Mouse (Mus musculus): ENCODE data around the gene 6030452D12Rik. TPM values are rescaled to one million over a fixed set of nuclear protein-coding genes. Genes with fewer than 3 reads are reported as not detected.

The 6030452D12Rik gene
- polyA plus RNA-seq, 1 experiment: not detected

- TF ChIP-seq GATA1 (IDR thresholded peaks at IDR 0.05; ENCODE audit: low read length): no peak
These were observed 34.1 kb downstream of the 6030452D12Rik start for GRCm38 (mm10) chr8:106534449-106534848.

- no peak for TF ChIP-seq GATA1 (IDR thresholded peaks at IDR 0.05; ENCODE audit: low read length)
These were observed 35.1 kb downstream of the 6030452D12Rik start for GRCm38 (mm10) chr8:106535448-106535847.

DNA sequence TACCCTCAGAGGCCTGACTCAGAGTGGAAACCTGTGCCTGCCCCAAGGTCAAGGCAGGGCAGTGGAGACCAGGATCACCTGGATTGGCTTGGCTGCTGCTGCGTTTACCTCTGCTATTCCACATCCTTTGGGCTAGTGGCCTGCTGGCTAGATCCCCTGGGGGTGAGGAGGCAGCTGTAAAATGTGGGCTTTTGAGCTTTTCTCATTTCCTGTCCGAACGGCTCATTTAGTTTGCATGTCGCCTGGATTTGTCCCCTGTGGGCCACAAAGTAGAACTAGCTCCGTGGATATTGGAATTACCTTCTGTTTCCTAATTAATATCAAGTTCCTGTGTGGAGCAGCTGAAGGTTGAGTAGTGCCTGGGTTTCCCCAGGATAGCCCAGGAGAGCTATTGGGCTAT is 38.9 kb downstream of the 6030452D12Rik start:
- TF ChIP-seq GATA1 (IDR thresholded peaks at IDR 0.05; ENCODE audit: low read length): no peak

DNA sequence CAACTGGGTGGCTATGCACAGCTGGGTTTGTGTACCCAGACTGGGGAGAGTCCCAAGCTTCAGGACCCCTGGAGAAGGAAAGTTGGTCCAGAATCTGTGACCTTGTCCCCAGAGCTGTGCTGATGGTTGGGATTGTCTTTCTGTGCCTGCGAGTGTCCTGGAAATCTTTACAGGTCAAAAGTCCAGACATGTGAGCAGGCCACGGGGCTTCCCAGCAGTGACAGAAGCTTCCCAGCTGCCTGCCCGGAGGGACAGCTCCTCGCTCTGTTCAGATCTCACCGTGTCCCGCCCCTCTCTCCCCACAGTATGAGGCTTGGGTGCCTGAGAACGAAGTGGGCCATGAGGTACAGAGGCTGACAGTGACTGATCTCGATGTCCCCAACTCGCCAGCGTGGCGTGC is 40.7 kb downstream of the 6030452D12Rik start:
- TF ChIP-seq GATA1 (IDR thresholded peaks at IDR 0.05; ENCODE audit: low read length): no peak

DNA sequence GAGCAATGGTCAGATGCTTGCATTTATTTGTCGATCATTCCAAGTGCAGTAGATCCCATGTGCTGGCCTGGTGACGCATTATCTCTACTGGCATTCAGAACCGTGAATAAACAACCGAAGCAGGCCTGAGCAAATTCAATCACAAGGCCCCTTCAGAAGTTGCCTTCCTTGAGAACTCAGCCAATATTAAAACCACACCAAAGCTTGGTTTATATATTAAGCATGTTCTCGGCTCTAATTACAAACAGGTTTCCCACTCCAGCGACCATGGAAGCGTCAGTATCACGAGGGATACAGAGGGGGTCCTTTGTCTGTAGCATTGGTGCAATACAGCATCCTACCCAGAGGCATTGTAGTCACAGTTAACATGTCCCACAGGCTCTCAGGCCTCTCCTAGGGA is 42.7 kb downstream of the 6030452D12Rik start:
- TF ChIP-seq GATA1 (IDR thresholded peaks at IDR 0.05; ENCODE audit: low read length): no peak

GRCm38 (mm10) chr8:106545149-106545548 is 44.8 kb downstream of the 6030452D12Rik start:
- TF ChIP-seq GATA1 (IDR thresholded peaks at IDR 0.05; ENCODE audit: low read length): no peak

- TF ChIP-seq GATA1 (IDR thresholded peaks at IDR 0.05; ENCODE audit: low read length): no peak
These were observed 46.4 kb downstream of the 6030452D12Rik start for GRCm38 (mm10) chr8:106546746-106547145.

DNA sequence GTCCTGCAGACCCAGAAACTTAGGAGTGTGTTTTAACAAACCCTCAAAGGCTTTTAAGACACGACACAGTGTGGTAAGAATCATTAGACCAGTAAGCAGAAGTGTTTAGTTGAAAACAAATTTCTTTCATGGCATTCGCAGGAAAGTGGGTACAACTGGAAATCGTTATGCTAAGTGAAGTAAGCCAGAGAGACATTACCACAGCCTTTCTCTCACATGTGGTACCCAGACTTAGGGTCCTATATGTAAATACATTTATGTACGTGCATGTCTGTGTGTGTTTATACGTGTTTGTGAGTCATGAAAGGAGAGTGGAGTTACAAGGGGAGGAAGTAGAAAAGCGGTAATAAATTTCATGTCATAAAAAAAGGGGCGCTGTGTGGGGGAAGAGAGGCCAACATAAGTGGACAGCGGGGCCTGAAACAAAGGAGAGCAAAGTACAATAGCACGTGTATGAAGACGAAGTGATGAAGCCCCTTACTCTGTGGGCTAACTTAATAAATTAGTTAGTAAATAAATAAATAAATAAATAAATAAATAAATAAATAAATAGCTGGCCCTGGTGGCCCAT is 48.1 kb downstream of the 6030452D12Rik start:
- no peak for TF ChIP-seq GATA1 (IDR thresholded peaks at IDR 0.05; ENCODE audit: low read length)

DNA sequence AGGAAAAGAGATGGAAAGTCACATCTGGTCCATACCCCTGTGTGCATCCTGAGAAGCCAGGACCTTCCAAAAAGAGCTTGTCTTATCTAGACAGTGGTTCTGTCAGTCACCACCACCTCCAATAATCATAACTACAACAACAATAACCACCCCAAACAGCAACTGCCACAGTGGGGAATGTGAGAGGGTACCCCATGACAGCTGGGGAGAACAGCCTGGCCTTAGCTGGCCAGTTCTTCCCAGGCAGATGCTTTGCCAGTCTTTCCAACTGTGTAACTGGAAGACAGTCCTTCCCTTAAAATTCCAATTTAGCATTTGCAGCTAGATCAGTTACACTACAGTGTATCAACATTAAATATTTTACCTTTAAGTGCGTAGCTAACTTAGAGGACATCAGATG is 50.6 kb downstream of the 6030452D12Rik start:
- TF ChIP-seq GATA1 (IDR thresholded peaks at IDR 0.05; ENCODE audit: low read length): no peak

GRCm38 (mm10) chr8:106554011-106554410 is 53.7 kb downstream of the 6030452D12Rik start:
- TF ChIP-seq GATA1 (IDR thresholded peaks at IDR 0.05; ENCODE audit: low read length): no peak

DNA sequence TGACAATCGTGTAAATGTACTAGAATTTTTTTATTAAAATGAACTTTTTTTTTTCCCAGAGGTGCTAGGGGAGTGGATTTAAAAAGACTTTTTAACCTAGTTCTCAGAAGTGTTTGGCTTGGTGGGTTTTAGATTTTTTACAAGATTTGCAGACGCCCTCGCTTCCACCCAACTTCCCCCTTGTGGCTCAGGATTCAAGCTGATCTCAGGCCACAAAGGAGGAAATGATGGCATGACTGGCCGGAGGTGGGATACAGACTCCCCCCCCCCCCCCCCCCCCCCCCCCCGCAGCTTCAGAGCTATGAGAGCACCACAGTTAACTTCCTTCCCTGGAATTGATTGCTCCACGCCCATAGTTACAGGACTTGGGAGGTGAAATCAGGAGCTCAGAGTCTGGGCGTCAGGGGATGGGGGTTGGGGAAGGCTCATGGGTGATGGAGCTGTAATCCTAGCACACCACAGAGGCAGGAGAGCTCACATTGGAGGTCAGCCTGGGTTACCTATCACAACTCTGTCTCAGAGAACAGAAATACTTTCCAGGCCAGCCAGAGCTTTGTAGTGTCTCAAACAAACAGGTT is 55.8 kb downstream of the 6030452D12Rik start:
- no peak for TF ChIP-seq GATA1 (IDR thresholded peaks at IDR 0.05; ENCODE audit: low read length)

Other genes starting within 250 kb of the 6030452D12Rik start
- not detected in 2 replicates for gene Smpd3, start 162.5 kb upstream of the 6030452D12Rik start, polyA plus RNA-seq (2012)
- gene Zfp90, start 85.2 kb upstream of the 6030452D12Rik start, polyA plus RNA-seq (2012): not detected in 2 replicates
- gene Cdh3, start 10.4 kb downstream of the 6030452D12Rik start, polyA plus RNA-seq (2012): not detected in 2 replicates
- gene Gm10073, start 72.9 kb downstream of the 6030452D12Rik start, polyA plus RNA-seq (2012): 22.7 and 35.0 TPM in 2 replicates
- not detected in 2 replicates for gene Cdh1, start 102.8 kb downstream of the 6030452D12Rik start, polyA plus RNA-seq (2012)
- 2.2 and 2.6 TPM in 2 replicates for gene Tango6, start 182.5 kb downstream of the 6030452D12Rik start, polyA plus RNA-seq (2012)